Mouse (Mus musculus) subcutaneous adipose tissue, adult 2 months (tissue): ENCODE results near the gene Csnka2ip. TPM values are rescaled to one million over a fixed set of nuclear protein-coding genes. Genes with fewer than 3 reads are reported as not detected.

ENCODE experiments used
- polyA plus RNA-seq: library from polyadenylated mRNA; depleted of rRNA; stranded (reverse); fragments of >200 nt; gene quantifications from 2 replicates; pipeline ENCODE4 v1.2.3, GENCODE M21; 2012; ENCODE audit warnings: low replicate concordance; rRNA removed

Csnka2ip gene
- polyA plus RNA-seq, result not detected in 2 replicates

DNA sequence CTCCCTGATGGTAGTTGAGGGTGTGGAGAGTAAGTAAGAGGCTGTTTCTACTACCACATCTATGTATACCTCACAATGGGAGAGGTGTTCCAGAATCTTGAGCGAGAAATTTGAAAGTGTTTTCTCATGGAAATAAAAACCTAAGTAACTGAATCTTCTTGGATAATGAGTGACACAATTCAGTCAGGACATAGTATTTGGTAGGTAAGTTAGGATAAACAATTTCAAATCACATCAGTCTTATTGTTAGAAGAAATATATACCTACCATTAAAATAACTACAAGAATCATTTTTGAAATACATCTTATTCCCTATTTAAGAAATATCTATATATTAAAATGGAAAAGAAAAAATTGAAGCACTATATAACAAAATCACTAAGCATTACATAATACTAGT is at the start of gene Csnka2ip:
Csnka2ip (minus strand) TSS at position 101 of the 400 bp plus-strand sequence.

Other genes starting within 250 kb of the Csnka2ip start
- 3.6 and 4.4 TPM in 2 replicates for gene 4930453N24Rik, start 168.8 kb upstream of the Csnka2ip start, polyA plus RNA-seq
- 1.0 and 1.3 TPM in 2 replicates for gene Zfp654, start 249.2 kb upstream of the Csnka2ip start, polyA plus RNA-seq
- gene Cggbp1, start 249.6 kb upstream of the Csnka2ip start, polyA plus RNA-seq, result 16.2 and 22.9 TPM in 2 replicates